Mouse (Mus musculus): ENCODE measurements around the gene Cdk14. TPM values are rescaled to one million over a fixed set of nuclear protein-coding genes. Genes with fewer than 3 reads are reported as not detected.

Cdk14 gene
- total RNA-seq, 1 experiment = 3.5 TPM

DNA sequence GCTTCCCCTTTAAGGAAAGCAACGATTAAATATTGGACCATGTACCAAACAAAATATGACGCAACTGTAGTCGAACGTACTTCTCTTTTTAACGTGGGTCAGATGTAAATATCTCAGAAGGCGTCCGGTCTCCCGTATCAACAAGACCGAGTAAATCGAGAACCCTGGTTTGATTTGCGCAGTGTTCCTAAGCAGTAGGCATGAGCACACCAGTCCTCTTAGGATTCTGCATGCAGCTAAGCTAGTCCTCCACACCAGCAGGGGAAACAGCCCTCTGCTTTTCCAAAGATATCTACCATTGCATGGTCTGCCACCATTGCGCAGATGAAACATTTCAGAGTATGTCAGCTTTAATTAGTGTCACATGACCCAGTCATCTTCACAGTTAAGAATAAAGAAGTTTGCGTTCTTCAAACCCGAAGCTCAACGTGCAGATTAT lies 543.4 kb downstream of the Cdk14 start:
- Histone ChIP-seq H3K36me3 (ENCODE audit: control insufficient read depth, insufficient read depth, low read length, poor library complexity, severe bottlenecking) (no peaks in the 10 kb centered on the region), H3K27ac (ENCODE audit: insufficient read depth, low read depth, low read length, poor library complexity, severe bottlenecking) (no peak overlapping the region), H3K9me3 (ENCODE audit: control insufficient read depth, insufficient read depth, low read depth, low read length) (no peaks in the 10 kb centered on the region), H3K9ac (ENCODE audit: insufficient read depth, low read depth, low read length, poor library complexity, severe bottlenecking) (no peak overlapping the region), H3K4me3 (ENCODE audit: insufficient read depth in 1 of 2, low read depth in 1 of 2, low read length in 2 of 2, poor library complexity in 1 of 2, severe bottlenecking in 1 of 2) (no peak overlapping the region), H3K4me1 (ENCODE audit: control insufficient read depth in 2 of 2, insufficient read depth in 2 of 2, low read length in 2 of 2, poor library complexity in 1 of 2) (no peaks in the 10 kb centered on the region)
- TF ChIP-seq ZC3H11A (IDR thresholded peaks at IDR 0.05; ENCODE audit: borderline replicate concordance, low read depth, low read length) = no peak
- TF ChIP-seq CHD2 (IDR thresholded peaks at IDR 0.05; ENCODE audit: low read depth, low read length) = no peak
- TF ChIP-seq MAFK (IDR thresholded peaks at IDR 0.05; ENCODE audit: insufficient read depth, low read depth, low read length) = no peak
- TF ChIP-seq ZNF384 (IDR thresholded peaks at IDR 0.05; ENCODE audit: low read depth, low read length) = no peak
- no peak for TF ChIP-seq HCFC1 (IDR thresholded peaks at IDR 0.05; ENCODE audit: borderline replicate concordance, insufficient read depth, low read length)
- DNase-seq (ENCODE audit: low read depth, low spot score) = no peak
- in situ Hi-C loops (cut with MboI; ENCODE audit: low sequenced_read_pairs in 2 of 2, unreplicated experiment in 2 of 2) = no loop called here

DNA sequence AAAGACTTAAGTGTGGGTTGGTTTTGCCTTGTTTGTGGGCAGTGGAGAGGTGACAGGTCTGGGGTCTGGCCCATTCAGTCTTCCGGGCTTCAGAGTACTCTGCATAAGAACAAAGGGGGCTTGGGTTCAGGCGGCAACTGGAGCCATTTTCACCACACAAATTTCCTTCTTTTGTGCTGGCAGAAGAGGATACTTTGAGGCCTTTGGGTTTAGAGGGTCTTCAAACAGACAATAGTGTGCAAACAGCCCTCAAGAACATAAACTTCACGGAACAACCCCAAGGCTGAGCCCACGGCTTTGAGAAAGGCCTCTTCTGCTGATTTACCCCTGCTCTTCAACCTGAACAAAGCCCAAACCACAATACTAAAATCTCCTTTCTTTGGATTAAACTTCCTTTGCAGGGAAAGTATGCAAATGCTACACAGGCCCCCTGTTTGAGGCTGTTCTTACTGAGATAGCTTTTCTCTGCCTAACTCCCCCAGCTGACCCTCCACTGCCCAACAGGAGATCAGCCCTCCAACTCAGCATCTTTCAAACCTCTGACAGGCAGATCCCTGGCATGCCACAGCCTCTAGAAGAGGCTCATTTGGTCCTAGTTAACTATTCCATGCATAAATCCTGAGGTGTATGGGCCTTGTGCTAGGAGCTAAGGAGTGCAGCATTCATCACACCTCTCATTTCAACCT lies 549.9 kb downstream of the Cdk14 start:
- no peak for DNase-seq (ENCODE audit: low read depth, low spot score)
- H3K4me3 ChIP-seq (ENCODE audit: insufficient read depth in 1 of 2, low read depth in 1 of 2, low read length in 2 of 2, poor library complexity in 1 of 2, severe bottlenecking in 1 of 2) = no peak overlapping the region
- in situ Hi-C loops (cut with MboI; ENCODE audit: low sequenced_read_pairs in 2 of 2, unreplicated experiment in 2 of 2) = no loop called here
- H3K27ac ChIP-seq (ENCODE audit: insufficient read depth, low read depth, low read length, poor library complexity, severe bottlenecking) = no peak overlapping the region
- no peak for TF ChIP-seq ZC3H11A (IDR thresholded peaks at IDR 0.05; ENCODE audit: borderline replicate concordance, low read depth, low read length)
- TF ChIP-seq HCFC1 (IDR thresholded peaks at IDR 0.05; ENCODE audit: borderline replicate concordance, insufficient read depth, low read length) = no peak
- TF ChIP-seq CHD2 (IDR thresholded peaks at IDR 0.05; ENCODE audit: low read depth, low read length) = no peak
- no peaks in the 10 kb centered on the region for H3K9me3 ChIP-seq (ENCODE audit: control insufficient read depth, insufficient read depth, low read depth, low read length)
- H3K9ac ChIP-seq (ENCODE audit: insufficient read depth, low read depth, low read length, poor library complexity, severe bottlenecking) = no peak overlapping the region
- no peaks in the 10 kb centered on the region for H3K4me1 ChIP-seq (ENCODE audit: control insufficient read depth in 2 of 2, insufficient read depth in 2 of 2, low read length in 2 of 2, poor library complexity in 1 of 2)
- no peaks in the 10 kb centered on the region for H3K36me3 ChIP-seq (ENCODE audit: control insufficient read depth, insufficient read depth, low read length, poor library complexity, severe bottlenecking)

DNA sequence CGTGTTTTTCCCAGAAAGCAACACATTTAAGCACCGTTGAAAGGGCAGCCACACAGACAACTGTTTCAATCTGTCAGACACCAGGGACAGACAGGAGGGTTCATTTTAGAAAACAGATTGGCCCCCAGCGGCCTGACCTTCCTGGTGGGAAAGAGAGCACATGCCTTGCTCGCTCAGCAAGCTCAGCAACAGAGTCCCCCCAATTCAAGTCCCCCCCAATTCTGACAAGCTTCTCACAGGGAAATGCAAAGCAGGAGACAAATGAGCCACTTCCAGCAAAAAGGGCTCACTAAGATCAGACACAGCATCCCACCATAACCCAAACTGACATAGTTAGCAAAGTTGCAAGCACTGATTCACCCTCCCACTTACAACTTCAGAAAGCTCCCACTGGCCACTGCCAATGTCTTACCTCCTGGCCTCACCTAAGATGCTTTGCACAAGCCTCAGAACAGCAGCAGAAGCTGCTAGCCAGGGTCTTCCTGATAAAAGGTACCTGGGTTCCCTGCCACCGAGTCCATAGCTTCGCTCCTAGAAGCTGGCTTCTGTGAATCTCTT lies 551.5 kb downstream of the Cdk14 start:
- Histone ChIP-seq H3K9ac (ENCODE audit: insufficient read depth, low read depth, low read length, poor library complexity, severe bottlenecking) (no peak overlapping the region), H3K4me1 (ENCODE audit: control insufficient read depth in 2 of 2, insufficient read depth in 2 of 2, low read length in 2 of 2, poor library complexity in 1 of 2) (no peaks in the 10 kb centered on the region)

DNA sequence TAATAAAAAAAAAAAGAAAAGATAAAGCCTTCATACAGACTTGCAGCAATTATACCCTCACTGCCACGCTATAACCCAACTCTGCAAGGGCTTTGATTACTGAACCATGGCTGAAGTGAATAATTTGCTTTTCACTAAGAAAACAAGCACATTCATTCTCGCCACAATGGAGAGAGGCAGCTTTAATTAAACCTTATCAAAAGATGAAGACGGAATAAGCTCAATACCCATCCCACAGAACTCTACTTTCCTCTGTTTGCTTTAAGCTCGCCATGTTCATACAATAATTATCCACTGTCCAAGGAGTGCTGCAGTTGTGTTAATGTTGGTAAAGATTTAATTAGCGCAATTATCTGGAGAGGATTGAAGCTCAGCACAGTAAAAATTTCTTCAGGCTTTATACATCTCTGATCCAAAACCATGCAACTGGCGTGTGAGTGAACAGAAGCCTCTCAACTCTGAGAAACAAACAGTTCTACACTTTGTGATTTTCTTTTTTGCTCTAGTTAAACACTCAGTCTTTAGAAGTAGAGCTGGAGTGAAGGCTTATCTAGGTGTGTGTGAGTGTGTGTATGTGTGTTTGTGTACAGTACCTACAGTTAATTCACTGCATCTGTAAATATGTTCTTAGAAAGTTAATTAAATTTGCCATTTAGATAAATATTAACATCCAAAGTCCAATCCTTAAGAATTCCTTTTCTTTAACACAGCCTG lies 552.1 kb downstream of the Cdk14 start:
- H3K27ac ChIP-seq (ENCODE audit: insufficient read depth, low read depth, low read length, poor library complexity, severe bottlenecking) = no peak overlapping the region
- no peaks in the 10 kb centered on the region for H3K36me3 ChIP-seq (ENCODE audit: control insufficient read depth, insufficient read depth, low read length, poor library complexity, severe bottlenecking)
- TF ChIP-seq HCFC1 (IDR thresholded peaks at IDR 0.05; ENCODE audit: borderline replicate concordance, insufficient read depth, low read length) (no peak), CHD2 (IDR thresholded peaks at IDR 0.05; ENCODE audit: low read depth, low read length) (no peak), ZNF384 (IDR thresholded peaks at IDR 0.05; ENCODE audit: low read depth, low read length) (no peak), ZC3H11A (IDR thresholded peaks at IDR 0.05; ENCODE audit: borderline replicate concordance, low read depth, low read length) (no peak), MAFK (IDR thresholded peaks at IDR 0.05; ENCODE audit: insufficient read depth, low read depth, low read length) (no peak)
- DNase-seq (ENCODE audit: low read depth, low spot score) = no peak
- no peaks in the 10 kb centered on the region for H3K4me1 ChIP-seq (ENCODE audit: control insufficient read depth in 2 of 2, insufficient read depth in 2 of 2, low read length in 2 of 2, poor library complexity in 1 of 2)
- no peak overlapping the region for H3K9ac ChIP-seq (ENCODE audit: insufficient read depth, low read depth, low read length, poor library complexity, severe bottlenecking)
- in situ Hi-C loops (cut with MboI; ENCODE audit: low sequenced_read_pairs in 2 of 2, unreplicated experiment in 2 of 2) = no loop called here
- no peaks in the 10 kb centered on the region for H3K9me3 ChIP-seq (ENCODE audit: control insufficient read depth, insufficient read depth, low read depth, low read length)
- no peak overlapping the region for H3K4me3 ChIP-seq (ENCODE audit: insufficient read depth in 1 of 2, low read depth in 1 of 2, low read length in 2 of 2, poor library complexity in 1 of 2, severe bottlenecking in 1 of 2)

More for the DNA sequence above, 551.5 kb downstream of the Cdk14 start:
- Histone ChIP-seq H3K36me3 (ENCODE audit: control insufficient read depth, insufficient read depth, low read length, poor library complexity, severe bottlenecking) (no peaks in the 10 kb centered on the region), H3K27ac (ENCODE audit: insufficient read depth, low read depth, low read length, poor library complexity, severe bottlenecking) (no peak overlapping the region), H3K9me3 (ENCODE audit: control insufficient read depth, insufficient read depth, low read depth, low read length) (no peaks in the 10 kb centered on the region), H3K4me3 (ENCODE audit: insufficient read depth in 1 of 2, low read depth in 1 of 2, low read length in 2 of 2, poor library complexity in 1 of 2, severe bottlenecking in 1 of 2) (no peak overlapping the region)
- TF ChIP-seq HCFC1 (IDR thresholded peaks at IDR 0.05; ENCODE audit: borderline replicate concordance, insufficient read depth, low read length) = no peak
- no peak for TF ChIP-seq CHD2 (IDR thresholded peaks at IDR 0.05; ENCODE audit: low read depth, low read length)
- no peak for TF ChIP-seq ZC3H11A (IDR thresholded peaks at IDR 0.05; ENCODE audit: borderline replicate concordance, low read depth, low read length)
- no peak for TF ChIP-seq MAFK (IDR thresholded peaks at IDR 0.05; ENCODE audit: insufficient read depth, low read depth, low read length)
- no peak for TF ChIP-seq ZNF384 (IDR thresholded peaks at IDR 0.05; ENCODE audit: low read depth, low read length)
- no peak for DNase-seq (ENCODE audit: low read depth, low spot score)
- in situ Hi-C loops (cut with MboI; ENCODE audit: low sequenced_read_pairs in 2 of 2, unreplicated experiment in 2 of 2) = no loop called here

All from ES-E14 (cell line).